Mouse (Mus musculus) hindbrain, embryonic 11.5 days (tissue): Measurements from ENCODE around the gene Adam15. TPM values are rescaled to one million over a fixed set of nuclear protein-coding genes. Genes with fewer than 3 reads are reported as not detected.

Experiments
- ATAC-seq: fragments of 200-750 bp; cut with Nextera tagmentation; 2 replicates; pipeline ENCODE4 v1.8.0; 2017; ENCODE audit warnings: mild to moderate bottlenecking, moderate TSS enrichment, moderate library complexity; ENCODE audit not compliant: low FRiP score
- DNase-seq: peaks from one replicate; pipeline ENCODE4 v3.0.0-alpha.2; 2015; ENCODE audit warnings: low spot score
- H3K27ac ChIP-seq: fragments of 300-500 bp; sonication (generic); 2 replicates; pipeline ENCODE4 v1.5.1; 2014; ENCODE audit warnings: mild to moderate bottlenecking, low read depth, low read length
- H3K27me3 ChIP-seq: fragments of 300-500 bp; sonication (generic); 2 replicates; pipeline ENCODE4 v1.6.1; 2014; ENCODE audit warnings: mild to moderate bottlenecking, low read length, moderate library complexity, mixed read lengths; ENCODE audit not compliant: control insufficient read depth, insufficient read depth
- H3K36me3 ChIP-seq: fragments of 300-500 bp; sonication (generic); 2 replicates; pipeline ENCODE4 v1.6.1; 2014; ENCODE audit warnings: mild to moderate bottlenecking, low read length, moderate library complexity, mixed read lengths; ENCODE audit not compliant: control insufficient read depth, insufficient read depth
- H3K4me1 ChIP-seq: fragments of 300-500 bp; sonication (generic); replicated peaks from 2 replicates; pipeline ENCODE4 v1.6.1; 2014; ENCODE audit warnings: low read length, mixed read lengths; ENCODE audit not compliant: control insufficient read depth, insufficient read depth
- H3K4me2 ChIP-seq: fragments of 300-500 bp; sonication (generic); replicated peaks from 2 replicates; pipeline ENCODE4 v1.6.1; 2014; ENCODE audit warnings: mild to moderate bottlenecking, low read depth, low read length
- H3K4me3 ChIP-seq: fragments of 300-500 bp; sonication (generic); 2 replicates; pipeline ENCODE4 v1.5.1; 2014; ENCODE audit warnings: low read depth, low read length
- H3K9ac ChIP-seq: fragments of 300-500 bp; sonication (generic); 2 replicates; pipeline ENCODE4 v1.6.1; 2014; ENCODE audit warnings: low read depth, low read length
- H3K9me3 ChIP-seq: fragments of 300-500 bp; sonication (generic); 2 replicates; pipeline ENCODE4 v1.6.1; 2016; ENCODE audit warnings: low read length; ENCODE audit not compliant: control insufficient read depth
- WGBS: fragments of 180-500 bp; shearing (Covaris S2); extraction: QIAGEN DNeasy Blood & Tissue Kit; methylation state at CpG from one replicate; pipeline ENCODE4 v1.1.7; 2014; 5-methylcytosine and 5-hydroxymethylcytosine counted together
- polyA plus RNA-seq: library from polyadenylated mRNA; unstranded; fragments of >200 nt; fragmentation: Nextera tagmentation; extraction: Ambion mirVana; gene quantifications from 2 replicates; pipeline ENCODE4 v1.2.1, GENCODE M21; 2014

Adam15 gene
- polyA plus RNA-seq, 1 experiment from 2014 or later: 17.8 TPM

DNA sequence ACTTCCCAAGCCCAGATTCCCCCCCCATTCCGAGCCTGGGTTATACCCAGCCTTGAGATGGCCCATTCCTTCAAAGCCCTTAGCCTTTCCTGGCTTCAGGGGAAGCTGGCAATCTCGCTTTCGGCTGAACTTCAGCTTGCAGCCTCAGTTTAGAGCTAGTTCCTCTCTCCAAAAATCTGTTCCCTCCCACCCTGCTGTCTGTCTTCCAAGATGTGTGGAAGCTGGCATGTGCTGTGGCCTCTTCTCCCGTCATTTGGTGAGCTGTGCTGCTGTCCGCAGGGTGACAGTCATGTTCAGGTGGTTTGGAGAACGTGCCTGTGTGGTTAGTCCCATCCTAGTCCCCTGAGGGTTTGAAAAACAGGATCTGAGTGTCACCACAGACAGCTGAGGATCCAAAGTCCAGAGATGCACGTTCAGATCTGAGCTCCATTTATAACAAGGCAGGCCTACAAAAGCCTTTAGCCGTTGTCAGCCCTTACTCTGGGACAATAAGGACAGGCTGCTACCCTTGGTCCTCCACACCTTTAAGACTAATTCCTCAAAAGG, 54.0 kb downstream of the Adam15 start:
- no peak for DNase-seq
- no peaks in the 10 kb centered on the region for H3K36me3 ChIP-seq
- H3K27me3 ChIP-seq: peaks cover 6% of the 10 kb centered on the region
- no peak overlapping the region for H3K4me2 ChIP-seq
- no peaks in the 10 kb centered on the region for H3K9me3 ChIP-seq
- ATAC-seq: no peak
- H3K4me3 ChIP-seq: no peak overlapping the region
- H3K9ac ChIP-seq: no peak overlapping the region
- 81% methylated on average over 8 of the region's 8 CpGs for WGBS
- H3K4me1 ChIP-seq: 0 out of 2 replicates have a peak, but pooled peaks cover 4% of the 10 kb centered on the region
- no peak overlapping the region for H3K27ac ChIP-seq

DNA sequence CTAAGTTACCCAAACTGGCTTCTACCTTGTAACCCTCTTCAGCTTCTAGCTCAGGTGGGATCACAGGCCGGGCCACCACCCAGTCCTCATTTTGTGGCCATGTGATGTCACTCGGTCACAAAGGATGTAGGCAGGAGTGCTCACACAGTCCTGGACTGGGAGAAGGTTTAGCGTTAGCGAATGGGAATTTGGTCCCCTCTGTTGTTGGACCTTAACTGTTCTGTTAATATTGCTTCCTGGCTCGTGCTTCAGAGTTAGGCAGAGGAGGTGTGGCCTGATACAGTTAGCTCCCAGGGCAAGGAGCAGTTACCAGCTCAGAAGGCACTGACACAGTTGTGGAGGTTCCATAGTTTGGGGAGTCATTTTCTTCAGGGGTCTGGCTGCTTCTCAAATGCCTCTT, 55.6 kb downstream of the Adam15 start:
- ATAC-seq (no peak), DNase-seq (no peak)
- H3K36me3 ChIP-seq: no peaks in the 10 kb centered on the region
- H3K27me3 ChIP-seq: no peaks in the 10 kb centered on the region
- no peak overlapping the region for H3K4me3 ChIP-seq
- WGBS: 77% methylated on average over 5 of the region's 5 CpGs
- no peak overlapping the region for H3K9ac ChIP-seq
- H3K27ac ChIP-seq: no peak overlapping the region
- H3K4me2 ChIP-seq: no peak overlapping the region
- H3K9me3 ChIP-seq: no peaks in the 10 kb centered on the region
- 0 out of 2 replicates have a peak, but pooled peaks cover under 1% of the 10 kb centered on the region for H3K4me1 ChIP-seq

DNA sequence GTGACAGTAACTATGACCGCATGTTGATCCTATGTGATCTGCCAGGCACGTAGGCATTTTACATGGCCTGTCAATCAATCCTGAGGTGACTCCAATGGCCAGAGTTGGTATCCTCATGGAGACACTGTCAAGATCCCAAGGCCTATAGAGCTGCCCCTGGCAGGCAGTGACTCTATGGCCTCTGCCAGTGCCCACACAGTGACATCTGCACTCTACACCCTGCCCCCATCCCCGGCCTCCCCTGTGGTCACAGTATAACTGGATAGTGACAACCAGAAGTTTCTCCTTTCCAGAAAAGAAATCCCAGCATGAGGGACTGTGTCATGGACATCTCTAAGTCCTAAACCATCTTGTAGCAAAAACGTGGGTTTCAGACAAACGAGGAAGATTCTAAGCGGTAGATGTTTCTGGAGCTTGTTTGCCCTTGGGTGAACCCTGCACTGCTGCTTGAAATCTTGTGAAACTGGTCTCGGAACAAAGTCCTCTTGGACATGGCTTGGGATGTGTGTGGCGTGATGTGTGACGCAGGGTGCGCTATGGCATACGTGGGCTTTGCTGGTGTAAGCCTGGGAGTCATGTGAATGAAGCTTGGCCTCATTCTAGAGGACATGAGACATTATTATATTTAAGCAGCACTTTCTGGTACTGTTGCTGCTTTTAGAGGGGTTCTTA, 56.4 kb downstream of the Adam15 start:
- 91% methylated on average over 11 of the region's 11 CpGs for WGBS
- ATAC-seq (no peak), DNase-seq (no peak)

DNA sequence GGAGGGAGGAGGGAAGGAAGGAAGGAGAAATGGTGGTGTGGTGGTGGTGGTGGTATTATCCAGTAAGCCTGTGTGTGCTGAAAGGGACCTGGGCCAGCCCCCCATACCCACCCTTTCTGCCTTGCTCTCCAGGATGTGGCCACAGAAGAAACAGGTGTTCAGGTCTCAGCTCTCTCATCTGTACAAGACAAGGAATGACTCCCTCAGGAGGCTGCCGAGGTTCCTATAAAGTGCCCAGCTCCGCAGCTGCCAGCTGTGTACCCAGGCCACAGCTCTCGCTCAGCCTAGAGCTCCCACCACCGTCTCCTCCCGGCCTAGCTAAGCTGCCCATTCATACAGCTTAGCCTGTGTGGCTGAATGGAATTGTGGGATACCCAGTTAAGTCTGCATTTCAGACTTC, 57.5 kb downstream of the Adam15 start:
- H3K4me1 ChIP-seq: no peaks in the 10 kb centered on the region
- 90% methylated on average over 5 of the region's 5 CpGs for whole genome bisulfite sequencing
- no peaks in the 10 kb centered on the region for H3K9me3 ChIP-seq
- H3K27me3 ChIP-seq: no peaks in the 10 kb centered on the region
- H3K4me2 ChIP-seq: no peak overlapping the region
- no peak overlapping the region for H3K9ac ChIP-seq
- no peak overlapping the region for H3K4me3 ChIP-seq
- no peaks in the 10 kb centered on the region for H3K36me3 ChIP-seq
- no peak for DNase-seq
- H3K27ac ChIP-seq: no peak overlapping the region
- no peak for ATAC-seq

More for the DNA sequence above, 56.4 kb downstream of the Adam15 start:
- Histone ChIP-seq H3K36me3 (no peaks in the 10 kb centered on the region), H3K27ac (no peak overlapping the region), H3K4me3 (no peak overlapping the region), H3K4me1 (no peaks in the 10 kb centered on the region), H3K27me3 (no peaks in the 10 kb centered on the region), H3K4me2 (no peak overlapping the region), H3K9ac (no peak overlapping the region), H3K9me3 (no peaks in the 10 kb centered on the region)

DNA sequence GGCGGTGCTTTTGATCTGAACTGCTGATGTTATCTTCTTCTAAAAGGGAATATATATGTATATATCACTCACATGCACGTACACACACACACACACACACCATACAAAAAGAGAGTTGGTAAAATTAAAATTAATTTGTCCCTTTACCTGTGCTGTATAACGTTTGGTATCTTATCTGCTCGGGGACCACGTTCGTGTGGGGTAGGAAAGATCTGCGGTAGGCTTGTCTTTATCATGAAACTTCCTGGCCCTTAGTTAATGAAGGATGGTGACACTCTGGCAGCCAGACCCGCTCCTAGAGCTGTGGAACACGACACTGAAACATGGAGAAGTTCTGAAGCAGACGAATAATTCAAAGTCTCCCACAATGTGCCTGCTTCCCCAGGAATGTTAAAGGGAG, 57.9 kb downstream of the Adam15 start:
- H3K27me3 ChIP-seq: no peaks in the 10 kb centered on the region
- H3K4me1 ChIP-seq: no peaks in the 10 kb centered on the region
- no peak overlapping the region for H3K27ac ChIP-seq
- H3K36me3 ChIP-seq: no peaks in the 10 kb centered on the region
- no peaks in the 10 kb centered on the region for H3K9me3 ChIP-seq
- H3K4me2 ChIP-seq: no peak overlapping the region
- no peak for DNase-seq
- no peak for ATAC-seq
- no peak overlapping the region for H3K9ac ChIP-seq
- WGBS: 76% methylated on average over 10 of the region's 10 CpGs
- H3K4me3 ChIP-seq: no peak overlapping the region

Other genes starting within 250 kb of the Adam15 start
- 0.08 TPM in 1 of 2 replicates, not detected in the other for gene Gm43738, start 248.9 kb downstream of the Adam15 start, polyA plus RNA-seq
- gene Fdps, start 248.0 kb downstream of the Adam15 start, polyA plus RNA-seq: 390 and 392 TPM in 2 replicates
- 1.6 and 2.0 TPM in 2 replicates for gene Pklr, start 213.9 kb downstream of the Adam15 start, polyA plus RNA-seq
- gene Hcn3, start 189.8 kb downstream of the Adam15 start, polyA plus RNA-seq: 3.6 and 4.5 TPM in 2 replicates
- gene Clk2, start 185.2 kb downstream of the Adam15 start, polyA plus RNA-seq: 27.6 and 30.6 TPM in 2 replicates
- 85.9 and 90.4 TPM in 2 replicates for gene Scamp3, start 172.5 kb downstream of the Adam15 start, polyA plus RNA-seq
- 18.5 and 19.8 TPM in 2 replicates for gene Fam189b, start 166.9 kb downstream of the Adam15 start, polyA plus RNA-seq
- gene Gba, start 147.1 kb downstream of the Adam15 start, polyA plus RNA-seq: 43.7 and 47.3 TPM in 2 replicates
- 40.9 and 44.5 TPM in 2 replicates for gene Thbs3, start 134.8 kb downstream of the Adam15 start, polyA plus RNA-seq
- gene Mtx1, start 122.9 kb downstream of the Adam15 start, polyA plus RNA-seq: 180 and 181 TPM in 2 replicates
- 1.4 and 2.1 TPM in 2 replicates for gene Muc1, start 120.9 kb downstream of the Adam15 start, polyA plus RNA-seq
- gene Krtcap2, start 104.0 kb downstream of the Adam15 start, polyA plus RNA-seq: 276 and 289 TPM in 2 replicates
- 9.5 and 9.7 TPM in 2 replicates for gene Trim46, start 103.7 kb downstream of the Adam15 start, polyA plus RNA-seq
- 75.7 and 82.9 TPM in 2 replicates for gene Dpm3, start 90.6 kb downstream of the Adam15 start, polyA plus RNA-seq
- gene Slc50a1, start 79.4 kb downstream of the Adam15 start, polyA plus RNA-seq: 35.9 and 37.5 TPM in 2 replicates
- gene Efna1, start 68.9 kb downstream of the Adam15 start, polyA plus RNA-seq: 14.0 and 16.4 TPM in 2 replicates
- gene Efna3, start 27.0 kb downstream of the Adam15 start, polyA plus RNA-seq: 13.8 TPM in 2 replicates
- gene Efna4, start 12.0 kb downstream of the Adam15 start, polyA plus RNA-seq: 18.9 and 20.6 TPM in 2 replicates
- gene Dcst2, start 12.0 kb upstream of the Adam15 start, polyA plus RNA-seq: 0.14 and 0.27 TPM in 2 replicates
- 0.28 and 0.63 TPM in 2 replicates for gene Dcst1, start 15.3 kb upstream of the Adam15 start, polyA plus RNA-seq
- 0.47 and 1.2 TPM in 2 replicates for gene Zbtb7b, start 44.8 kb upstream of the Adam15 start, polyA plus RNA-seq
- gene Lenep, start 52.8 kb upstream of the Adam15 start, polyA plus RNA-seq: 0.22 and 0.95 TPM in 2 replicates
- 26.2 and 26.5 TPM in 2 replicates for gene Flad1, start 61.9 kb upstream of the Adam15 start, polyA plus RNA-seq
- gene Cks1b, start 68.4 kb upstream of the Adam15 start, polyA plus RNA-seq: 411 and 414 TPM in 2 replicates
- gene Shc1, start 68.4 kb upstream of the Adam15 start, polyA plus RNA-seq: 32.2 and 37.0 TPM in 2 replicates
- 45.0 and 54.5 TPM in 2 replicates for gene Pygo2, start 80.2 kb upstream of the Adam15 start, polyA plus RNA-seq
- 8.6 and 10.7 TPM in 2 replicates for gene Pbxip1, start 86.7 kb upstream of the Adam15 start, polyA plus RNA-seq
- gene Pmvk, start 104.5 kb upstream of the Adam15 start, polyA plus RNA-seq: 72.2 and 79.6 TPM in 2 replicates
- gene Kcnn3, start 170.2 kb upstream of the Adam15 start, polyA plus RNA-seq: 1.5 and 2.9 TPM in 2 replicates